Mouse (Mus musculus): ENCODE measurements around the gene Arhgap45. TPM values are rescaled to one million over a fixed set of nuclear protein-coding genes. Genes with fewer than 3 reads are reported as not detected.
"Not testable (repeated sequence)": the region's sequence is repeated elsewhere in the genome, so short reads cannot be mapped to it uniquely, and the experiment has no call there.

Arhgap45 gene
- polyA plus RNA-seq, 1 experiment from 2014 or later: 17.7 TPM

DNA sequence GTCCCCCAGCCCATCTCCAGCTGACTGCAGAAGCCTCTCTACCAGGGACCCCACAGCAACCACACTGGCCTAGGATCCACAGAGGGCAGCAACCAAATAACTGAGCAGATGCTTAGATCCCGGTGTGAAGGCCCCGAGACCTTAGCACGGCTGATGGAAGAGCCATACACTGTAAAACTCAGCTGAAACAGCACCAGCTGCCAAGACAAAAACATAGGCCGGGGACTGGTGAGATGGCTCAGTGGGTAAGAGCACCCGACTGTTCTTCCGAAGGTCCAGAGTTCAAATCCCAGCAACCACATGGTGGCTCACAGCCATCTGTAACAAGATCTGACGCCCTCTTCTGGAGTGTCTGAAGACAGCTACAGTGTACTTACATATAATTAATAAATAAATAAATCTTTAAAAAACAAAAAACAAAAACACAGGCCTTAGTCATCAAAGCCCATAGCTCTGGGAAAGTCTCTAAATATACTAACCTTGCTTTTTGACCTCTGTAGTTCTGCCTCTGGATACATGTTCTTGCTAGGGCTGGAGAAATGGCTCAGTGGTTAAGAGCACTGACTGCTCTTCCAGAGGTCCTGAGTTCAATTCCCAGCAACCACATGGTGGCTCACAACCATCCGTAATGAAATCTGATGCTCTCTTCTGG, 25.1 kb downstream of the Arhgap45 start:
- H3K27me3 ChIP-seq (ENCODE audit: control insufficient read depth, insufficient read depth, low read length); ATAC-seq (replicated peaks; ENCODE audit: extremely low read depth, insufficient read depth, low FRiP score); H3K9ac ChIP-seq (ENCODE audit: low read length); H3K27ac ChIP-seq (ENCODE audit: low read length); H3K4me1 ChIP-seq (ENCODE audit: control insufficient read depth, insufficient read depth, low read length); H3K4me3 ChIP-seq (ENCODE audit: low read length); H3K4me2 ChIP-seq (ENCODE audit: low read depth, low read length); H3K9me3 ChIP-seq (replicated peaks; ENCODE audit: control insufficient read depth, low read length): not testable (repeated sequence)
- peaks cover 14% of the 10 kb centered on the region for H3K36me3 ChIP-seq (ENCODE audit: control insufficient read depth, insufficient read depth)
- 90% methylated on average over 8 of the region's 8 CpGs for WGBS

DNA sequence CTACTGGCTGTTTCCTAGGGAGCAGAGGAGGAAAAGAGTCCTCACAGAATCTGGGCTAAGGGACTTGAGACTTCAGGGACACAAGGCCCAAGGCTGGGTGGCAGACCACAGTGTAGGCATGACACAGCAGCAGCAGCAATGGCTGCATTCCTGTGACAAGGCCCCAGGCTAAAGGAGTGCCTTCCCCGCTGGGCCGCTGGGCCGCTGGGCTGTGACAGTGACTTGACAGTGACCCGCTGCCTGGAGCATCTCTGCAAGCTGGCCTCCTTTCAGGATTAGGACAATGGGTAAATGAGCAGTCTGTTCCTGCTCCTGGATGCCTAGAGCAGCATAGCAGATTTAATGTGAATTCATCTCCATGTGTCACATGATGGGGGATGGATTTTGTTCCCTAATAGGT, 27.6 kb downstream of the Arhgap45 start:
- Histone ChIP-seq H3K4me2 (ENCODE audit: low read depth, low read length) (no peak overlapping the region), H3K9me3 (replicated peaks; ENCODE audit: control insufficient read depth, low read length) (no peaks in the 10 kb centered on the region), H3K27me3 (ENCODE audit: control insufficient read depth, insufficient read depth, low read length) (no peaks in the 10 kb centered on the region), H3K4me1 (ENCODE audit: control insufficient read depth, insufficient read depth, low read length) (peaks cover 4% of the 10 kb centered on the region; the same call in 1 of the 2 replicates), H3K4me3 (ENCODE audit: low read length) (no peak overlapping the region), H3K9ac (ENCODE audit: low read length) (no peak overlapping the region), H3K27ac (ENCODE audit: low read length) (no peak overlapping the region), H3K36me3 (ENCODE audit: control insufficient read depth, insufficient read depth) (no peaks in the 10 kb centered on the region)
- no peak for ATAC-seq (replicated peaks; ENCODE audit: extremely low read depth, insufficient read depth, low FRiP score)
- 60% methylated on average over 4 of the region's 4 CpGs for WGBS

DNA sequence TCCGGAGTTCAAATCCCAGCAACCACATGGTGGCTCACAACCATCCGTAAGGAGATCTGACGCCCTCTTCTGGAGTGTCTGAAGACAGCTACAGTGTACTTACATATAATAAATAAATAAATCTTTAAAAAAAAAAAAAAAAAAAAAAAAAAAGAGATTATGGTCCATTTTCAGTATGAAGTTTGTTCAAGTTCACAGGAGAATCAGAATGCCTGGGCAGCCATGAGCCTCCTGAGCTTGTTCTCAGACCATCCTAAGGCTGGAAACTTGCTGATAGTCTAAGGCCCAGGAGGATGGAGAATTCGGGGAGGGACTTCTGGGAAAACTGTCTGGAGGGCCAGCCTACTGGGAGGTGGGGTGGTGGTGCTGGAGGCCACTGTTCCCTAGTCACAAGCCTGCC, 28.9 kb downstream of the Arhgap45 start:
- not testable (repeated sequence) for H3K27ac ChIP-seq (ENCODE audit: low read length); H3K4me1 ChIP-seq (ENCODE audit: control insufficient read depth, insufficient read depth, low read length); H3K36me3 ChIP-seq (ENCODE audit: control insufficient read depth, insufficient read depth); H3K4me3 ChIP-seq (ENCODE audit: low read length); ATAC-seq (replicated peaks; ENCODE audit: extremely low read depth, insufficient read depth, low FRiP score); H3K9ac ChIP-seq (ENCODE audit: low read length); H3K27me3 ChIP-seq (ENCODE audit: control insufficient read depth, insufficient read depth, low read length); H3K9me3 ChIP-seq (replicated peaks; ENCODE audit: control insufficient read depth, low read length); H3K4me2 ChIP-seq (ENCODE audit: low read depth, low read length)
- WGBS: 64% methylated on average over 2 of the region's 4 CpGs

DNA sequence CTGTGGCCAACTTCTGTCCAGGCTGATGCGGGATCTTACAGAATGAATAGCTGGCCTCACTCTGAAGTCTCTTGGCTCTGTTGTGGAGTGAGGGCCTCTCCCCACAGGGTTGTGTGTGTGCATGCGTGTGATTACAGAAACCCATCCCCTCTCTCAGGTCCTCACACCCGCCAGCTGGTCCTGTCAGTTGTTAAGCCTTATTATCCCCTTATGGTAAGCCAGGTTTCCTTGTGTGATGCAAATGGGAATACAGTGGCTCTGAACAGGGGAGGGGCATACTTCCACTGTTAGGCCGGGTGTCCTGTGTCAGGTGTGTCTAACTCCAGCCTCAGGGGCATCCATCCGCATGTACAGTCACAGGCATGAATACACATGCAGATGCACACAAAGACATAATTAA, 29.3 kb downstream of the Arhgap45 start:
- no peak for ATAC-seq (replicated peaks; ENCODE audit: extremely low read depth, insufficient read depth, low FRiP score)
- no peak overlapping the region for H3K27ac ChIP-seq (ENCODE audit: low read length)
- no peak overlapping the region for H3K9ac ChIP-seq (ENCODE audit: low read length)
- H3K4me2 ChIP-seq (ENCODE audit: low read depth, low read length): no peak overlapping the region
- WGBS: 82% methylated on average over 5 of the region's 5 CpGs
- H3K36me3 ChIP-seq (ENCODE audit: control insufficient read depth, insufficient read depth): no peaks in the 10 kb centered on the region
- H3K27me3 ChIP-seq (ENCODE audit: control insufficient read depth, insufficient read depth, low read length): no peaks in the 10 kb centered on the region
- H3K9me3 ChIP-seq (replicated peaks; ENCODE audit: control insufficient read depth, low read length): no peaks in the 10 kb centered on the region
- peaks cover 8% of the 10 kb centered on the region; the same call in 1 of the 2 replicates for H3K4me1 ChIP-seq (ENCODE audit: control insufficient read depth, insufficient read depth, low read length)
- H3K4me3 ChIP-seq (ENCODE audit: low read length): no peak overlapping the region

DNA sequence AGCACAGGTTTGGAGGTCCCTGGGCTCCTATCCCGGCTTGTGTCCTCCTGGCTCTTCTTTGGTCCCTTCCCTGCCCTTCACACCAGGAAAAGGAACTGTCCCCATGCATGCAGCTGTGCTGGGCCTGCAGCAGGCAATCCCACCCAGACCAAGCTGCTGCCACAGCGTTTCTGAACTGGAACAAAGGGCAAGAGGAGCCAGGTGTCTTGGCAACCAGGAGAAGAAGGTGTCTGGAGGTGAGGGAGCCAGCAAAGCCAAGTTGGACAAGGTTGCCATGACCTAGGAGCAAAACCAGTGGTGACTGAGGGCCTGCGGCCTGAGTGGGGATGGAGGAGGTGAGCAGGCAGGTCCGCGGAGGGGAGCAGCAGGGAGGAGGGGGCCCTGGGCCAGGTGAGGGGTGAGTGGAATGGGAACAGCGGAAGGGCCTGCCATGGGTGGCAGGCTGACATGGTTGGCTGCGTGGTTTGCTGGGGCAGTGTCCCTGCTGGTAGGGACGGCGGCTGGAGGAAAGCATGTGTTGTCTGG, 30.6 kb downstream of the Arhgap45 start, which contains the start of gene Gpx4:
Gpx4 (plus strand) TSS at position 126 of the 525 bp plus-strand sequence.
- no peaks in the 10 kb centered on the region for H3K27me3 ChIP-seq (ENCODE audit: control insufficient read depth, insufficient read depth, low read length)
- ATAC-seq (replicated peaks; ENCODE audit: extremely low read depth, insufficient read depth, low FRiP score): no peak

DNA sequence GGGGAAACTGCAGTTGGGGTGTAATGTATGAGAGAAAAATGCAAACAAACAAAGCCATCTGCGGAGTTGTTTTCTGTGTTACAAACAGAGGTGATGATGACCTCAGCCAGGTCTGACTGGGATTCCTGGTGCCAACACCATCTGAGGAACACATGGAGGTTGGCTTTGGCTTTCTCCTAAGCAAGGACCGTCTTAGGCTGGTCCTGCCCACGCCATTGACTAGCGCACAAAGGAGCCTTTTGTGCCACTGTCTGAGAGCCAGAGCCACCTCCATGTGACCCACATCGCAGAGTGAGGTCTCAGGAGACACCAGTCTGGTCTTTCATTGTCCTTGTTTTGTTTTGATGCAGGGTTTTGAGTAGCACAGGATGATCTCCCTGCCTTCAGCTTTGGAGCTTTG, 31.9 kb downstream of the Arhgap45 start:
- WGBS: 36% methylated on average over 5 of the region's 5 CpGs
- no peak for ATAC-seq (replicated peaks; ENCODE audit: extremely low read depth, insufficient read depth, low FRiP score)
- Histone ChIP-seq H3K36me3 (ENCODE audit: control insufficient read depth, insufficient read depth) (no peaks in the 10 kb centered on the region), H3K4me1 (ENCODE audit: control insufficient read depth, insufficient read depth, low read length) (peaks cover 28% of the 10 kb centered on the region), H3K4me2 (ENCODE audit: low read depth, low read length) (no peak overlapping the region), H3K9me3 (replicated peaks; ENCODE audit: control insufficient read depth, low read length) (no peaks in the 10 kb centered on the region), H3K27me3 (ENCODE audit: control insufficient read depth, insufficient read depth, low read length) (no peaks in the 10 kb centered on the region), H3K9ac (ENCODE audit: low read length) (no peak overlapping the region), H3K27ac (ENCODE audit: low read length) (no peak overlapping the region; the same call in 1 of the 2 replicates), H3K4me3 (ENCODE audit: low read length) (no peak overlapping the region)

More for the DNA sequence above, 30.6 kb downstream of the Arhgap45 start, which contains the start of gene Gpx4:
- Histone ChIP-seq H3K27ac (ENCODE audit: low read length) (no peak within 1 kb of the TSS), H3K4me3 (ENCODE audit: low read length) (no peak within 1 kb of the TSS), H3K9me3 (replicated peaks; ENCODE audit: control insufficient read depth, low read length) (no peaks in the 10 kb centered on the region), H3K4me2 (ENCODE audit: low read depth, low read length) (no peak within 1 kb of the TSS), H3K4me1 (ENCODE audit: control insufficient read depth, insufficient read depth, low read length) (peaks cover 19% of the 10 kb centered on the region), H3K36me3 (ENCODE audit: control insufficient read depth, insufficient read depth) (no peaks in the 10 kb centered on the region), H3K9ac (ENCODE audit: low read length) (0 out of 2 replicates have a peak within 1 kb of the TSS, but pooled peaks have one; percentile 9)
- 66% methylated on average over 9 of the region's 9 CpGs for WGBS

DNA sequence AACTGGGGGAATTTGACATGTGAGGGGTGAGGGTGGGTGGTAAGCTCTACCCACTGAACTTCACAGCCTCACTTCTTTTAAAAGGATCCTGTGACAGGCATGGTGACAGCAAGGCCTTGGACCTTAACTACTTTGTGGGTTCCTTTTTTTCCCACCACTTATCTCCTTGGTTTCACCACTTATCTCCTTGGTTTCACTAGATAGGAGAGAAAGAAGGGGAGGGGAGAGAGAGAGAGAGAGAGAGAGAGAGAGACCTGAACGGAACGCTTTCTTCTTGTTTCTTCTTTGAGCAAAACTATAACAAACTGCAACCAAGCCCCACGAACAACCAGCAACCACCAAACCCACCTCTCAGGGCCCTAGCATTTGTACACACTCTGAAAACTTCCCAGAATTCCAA, 32.4 kb downstream of the Arhgap45 start:
- no peak for ATAC-seq (replicated peaks; ENCODE audit: extremely low read depth, insufficient read depth, low FRiP score)
- no peak overlapping the region for H3K9ac ChIP-seq (ENCODE audit: low read length)
- no peaks in the 10 kb centered on the region for H3K36me3 ChIP-seq (ENCODE audit: control insufficient read depth, insufficient read depth)
- no peaks in the 10 kb centered on the region for H3K27me3 ChIP-seq (ENCODE audit: control insufficient read depth, insufficient read depth, low read length)
- peaks cover 28% of the 10 kb centered on the region for H3K4me1 ChIP-seq (ENCODE audit: control insufficient read depth, insufficient read depth, low read length)
- no peak overlapping the region; the same call in 1 of the 2 replicates for H3K27ac ChIP-seq (ENCODE audit: low read length)
- no peak overlapping the region for H3K4me3 ChIP-seq (ENCODE audit: low read length)
- no peaks in the 10 kb centered on the region for H3K9me3 ChIP-seq (replicated peaks; ENCODE audit: control insufficient read depth, low read length)
- no peak overlapping the region for H3K4me2 ChIP-seq (ENCODE audit: low read depth, low read length)
- WGBS: 59% methylated on average over 3 of the region's 3 CpGs

DNA sequence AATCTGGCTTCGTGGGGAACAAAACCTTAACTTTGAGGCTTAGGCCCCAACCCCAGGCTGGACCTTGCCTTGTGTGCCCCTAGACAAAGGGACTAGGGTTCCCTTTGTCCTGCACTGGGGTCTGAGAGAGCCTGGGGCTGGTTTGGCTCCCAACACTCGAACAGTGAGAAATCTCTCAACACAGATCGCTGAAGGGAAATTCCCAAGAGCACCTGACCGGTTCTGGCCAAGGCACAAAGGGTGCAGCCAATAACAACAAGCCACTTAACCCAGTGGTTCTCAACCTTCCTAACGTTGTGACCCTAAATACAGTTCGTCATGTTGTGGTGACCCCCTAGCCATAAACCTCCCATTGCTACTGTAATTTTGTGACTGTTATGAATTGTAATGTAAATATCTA, 33.8 kb downstream of the Arhgap45 start:
- Histone ChIP-seq H3K4me1 (ENCODE audit: control insufficient read depth, insufficient read depth, low read length) (peaks cover 32% of the 10 kb centered on the region), H3K9ac (ENCODE audit: low read length) (peak overlapping the region; percentile 59; the same call in 1 of the 2 replicates), H3K27me3 (ENCODE audit: control insufficient read depth, insufficient read depth, low read length) (no peaks in the 10 kb centered on the region), H3K4me3 (ENCODE audit: low read length) (no peak overlapping the region), H3K27ac (ENCODE audit: low read length) (peak overlapping the region; percentile 40; the same call in 1 of the 2 replicates), H3K36me3 (ENCODE audit: control insufficient read depth, insufficient read depth) (no peaks in the 10 kb centered on the region), H3K4me2 (ENCODE audit: low read depth, low read length) (no peak overlapping the region), H3K9me3 (replicated peaks; ENCODE audit: control insufficient read depth, low read length) (no peaks in the 10 kb centered on the region)
- ATAC-seq (replicated peaks; ENCODE audit: extremely low read depth, insufficient read depth, low FRiP score): no peak
- WGBS: 42% methylated on average over 6 of the region's 6 CpGs

DNA sequence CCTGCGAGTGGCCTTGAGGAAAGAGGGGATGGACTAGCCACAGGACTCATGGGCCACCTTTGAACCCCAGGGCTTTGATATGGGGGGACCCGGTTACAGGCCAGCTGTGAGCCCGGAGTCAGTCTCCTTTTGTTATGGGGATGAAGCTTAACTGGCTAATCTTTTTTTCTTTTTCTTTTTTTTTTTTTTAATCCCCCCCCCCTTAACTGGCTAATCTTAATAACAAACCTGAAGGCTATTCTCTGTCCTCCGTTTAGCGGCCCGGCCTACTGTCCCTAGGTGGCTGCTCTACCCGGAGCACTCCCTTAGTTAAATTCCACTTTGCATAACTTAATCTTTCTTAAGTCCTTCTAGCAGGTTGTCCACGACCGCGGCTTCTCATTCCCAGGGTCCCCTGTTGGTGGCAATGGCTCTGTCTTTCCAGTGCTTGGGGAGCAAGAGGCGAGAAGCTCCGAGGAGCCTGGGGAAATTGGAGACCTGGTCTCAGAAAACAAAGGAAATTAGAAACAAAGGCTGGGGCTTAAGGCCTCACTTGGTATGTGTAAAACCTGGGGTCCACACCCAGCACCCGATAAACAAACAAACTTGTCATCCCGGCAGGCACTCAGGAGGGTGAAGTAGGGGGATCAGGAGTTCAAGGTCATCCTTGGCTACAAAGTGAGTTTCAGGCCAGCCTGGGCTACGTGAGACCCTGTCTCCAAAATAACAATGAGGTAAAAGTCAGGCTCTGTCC, 34.6 kb downstream of the Arhgap45 start:
- ATAC-seq (replicated peaks; ENCODE audit: extremely low read depth, insufficient read depth, low FRiP score): no peak
- Histone ChIP-seq H3K4me2 (ENCODE audit: low read depth, low read length) (no peak overlapping the region), H3K36me3 (ENCODE audit: control insufficient read depth, insufficient read depth) (0 out of 2 replicates have a peak, but pooled peaks cover 2% of the 10 kb centered on the region), H3K9me3 (replicated peaks; ENCODE audit: control insufficient read depth, low read length) (no peaks in the 10 kb centered on the region), H3K9ac (ENCODE audit: low read length) (peak overlapping the region; percentile 35), H3K27ac (ENCODE audit: low read length) (peak overlapping the region; percentile 80), H3K4me3 (ENCODE audit: low read length) (no peak overlapping the region), H3K4me1 (ENCODE audit: control insufficient read depth, insufficient read depth, low read length) (peaks cover 39% of the 10 kb centered on the region), H3K27me3 (ENCODE audit: control insufficient read depth, insufficient read depth, low read length) (no peaks in the 10 kb centered on the region)
- 49% methylated on average over 15 of the region's 15 CpGs for WGBS

All from heart, embryonic 16.5 days (tissue).